Mouse (Mus musculus) A20 (cell line): ENCODE measurements around the gene Pglyrp2.

ENCODE experiments used
- DNase-seq: peaks from one replicate; pipeline ENCODE4 v3.0.0-alpha.2; 2011; ENCODE audit warnings: low read depth, low spot score

Pglyrp2 gene

GRCm38 (mm10) chr17:32402779-32403157 lies 21.2 kb downstream of the Pglyrp2 start:
- DNase-seq: peak; percentile 77

GRCm38 (mm10) chr17:32402011-32402778 lies 21.8 kb downstream of the Pglyrp2 start:
- DNase-seq: peak; percentile 24

GRCm38 (mm10) chr17:32396266-32396665 lies 27.7 kb downstream of the Pglyrp2 start:
- no peak for DNase-seq

- no peak for DNase-seq
Observed at GRCm38 (mm10) chr17:32393944-32394343, 30.0 kb downstream of the Pglyrp2 start.

- DNase-seq: peak; percentile 92
Observed at GRCm38 (mm10) chr17:32389101-32389659, 34.8 kb downstream of the Pglyrp2 start, which contains the start of gene Wiz. Gene Wiz (minus strand): TSS chr17:32389439.

- DNase-seq: peak; percentile 48
Observed at GRCm38 (mm10) chr17:32388370-32389100, 35.4 kb downstream of the Pglyrp2 start.

GRCm38 (mm10) chr17:32387986-32388369 lies 36.0 kb downstream of the Pglyrp2 start:
- DNase-seq: peak; percentile 8

- peak; percentile 64 for DNase-seq
Observed at GRCm38 (mm10) chr17:32386659-32387432, 37.1 kb downstream of the Pglyrp2 start.

GRCm38 (mm10) chr17:32383661-32384060 lies 40.3 kb downstream of the Pglyrp2 start:
- DNase-seq: no peak

GRCm38 (mm10) chr17:32382576-32382975 lies 41.4 kb downstream of the Pglyrp2 start:
- no peak for DNase-seq

- DNase-seq: no peak
Observed at GRCm38 (mm10) chr17:32378786-32379185, 45.2 kb downstream of the Pglyrp2 start.

GRCm38 (mm10) chr17:32377137-32377536 lies 46.8 kb downstream of the Pglyrp2 start:
- no peak for DNase-seq

- DNase-seq: no peak
Observed at GRCm38 (mm10) chr17:32376475-32376874, 47.5 kb downstream of the Pglyrp2 start.

- no peak for DNase-seq
Observed at GRCm38 (mm10) chr17:32368991-32369578, 54.9 kb downstream of the Pglyrp2 start.

- DNase-seq: no peak
Observed at GRCm38 (mm10) chr17:32367706-32368105, 56.3 kb downstream of the Pglyrp2 start.

GRCm38 (mm10) chr17:32365296-32365695 lies 58.7 kb downstream of the Pglyrp2 start:
- no peak for DNase-seq

GRCm38 (mm10) chr17:32364850-32365249 lies 59.1 kb downstream of the Pglyrp2 start:
- DNase-seq: no peak

- peak; percentile 86 for DNase-seq
Observed at GRCm38 (mm10) chr17:32364331-32364730, 59.6 kb downstream of the Pglyrp2 start.

- DNase-seq: peak; percentile 49
Observed at GRCm38 (mm10) chr17:32363821-32364301, 60.1 kb downstream of the Pglyrp2 start.

GRCm38 (mm10) chr17:32362686-32363085 lies 61.3 kb downstream of the Pglyrp2 start:
- no peak for DNase-seq
